Mouse (Mus musculus) heart, embryonic 16.5 days (tissue): ENCODE measurements around the gene Bok. TPM values are rescaled to one million over a fixed set of nuclear protein-coding genes. Genes with fewer than 3 reads are reported as not detected.
A peak's percentile ranks its signal among the peaks of the same experiment; 100 is the strongest.
"Not testable (repeated sequence)": the region's sequence is repeated elsewhere in the genome, so short reads cannot be mapped to it uniquely, and the experiment has no call there.

ENCODE experiments used
- ATAC-seq: fragments of 200-750 bp; cut with Nextera tagmentation; replicated peaks from 2 replicates; pipeline ENCODE4 v1.8.0; 2017; ENCODE audit warnings: moderate number of reproducible peaks; ENCODE audit not compliant: insufficient read depth, low FRiP score; ENCODE audit errors: extremely low read depth
- H3K27ac ChIP-seq: fragments of 300-500 bp; sonication (generic); 2 replicates; pipeline ENCODE4 v1.5.1; 2014; ENCODE audit warnings: mild to moderate bottlenecking, low read length, control low read depth, moderate library complexity
- H3K27me3 ChIP-seq: fragments of 300-500 bp; sonication (generic); 2 replicates; pipeline ENCODE4 v1.6.1; 2014; ENCODE audit warnings: low read length, mixed read lengths; ENCODE audit not compliant: control insufficient read depth, insufficient read depth
- H3K36me3 ChIP-seq: fragments of 300-500 bp; sonication (generic); 2 replicates; pipeline ENCODE4 v1.6.1; 2014; ENCODE audit not compliant: control insufficient read depth, insufficient read depth
- H3K4me1 ChIP-seq: fragments of 300-500 bp; sonication (generic); 2 replicates; pipeline ENCODE4 v1.6.1; 2014; ENCODE audit warnings: low read length, mixed read lengths; ENCODE audit not compliant: control insufficient read depth, insufficient read depth
- H3K4me2 ChIP-seq: fragments of 300-500 bp; sonication (generic); 2 replicates; pipeline ENCODE4 v1.6.1; 2014; ENCODE audit warnings: low read depth, mild to moderate bottlenecking, control low read depth, low read length
- H3K4me3 ChIP-seq: fragments of 300-500 bp; sonication (generic); 2 replicates; pipeline ENCODE4 v1.5.1; 2014; ENCODE audit warnings: mild to moderate bottlenecking, control low read depth, low read length
- H3K9ac ChIP-seq: fragments of 300-500 bp; sonication (generic); 2 replicates; pipeline ENCODE4 v1.6.1; 2014; ENCODE audit warnings: low read length, control low read depth
- H3K9me3 ChIP-seq: fragments of 300-500 bp; sonication (generic); replicated peaks from 2 replicates; pipeline ENCODE4 v1.6.1; 2016; ENCODE audit warnings: low read length; ENCODE audit not compliant: control insufficient read depth
- WGBS: fragments of 180-500 bp; shearing (Covaris S2); extraction: QIAGEN DNeasy Blood & Tissue Kit; methylation state at CpG from one replicate; pipeline ENCODE4 v1.1.7; 2014; 5-methylcytosine and 5-hydroxymethylcytosine counted together
- polyA plus RNA-seq: library from polyadenylated mRNA; unstranded; fragments of >200 nt; fragmentation: Nextera tagmentation; extraction: Ambion mirVana; gene quantifications from 2 replicates; pipeline ENCODE4 v1.2.1, GENCODE M21; 2015

Gene Bok
- polyA plus RNA-seq, 1 experiment from 2014 or later = 41.4 TPM

DNA sequence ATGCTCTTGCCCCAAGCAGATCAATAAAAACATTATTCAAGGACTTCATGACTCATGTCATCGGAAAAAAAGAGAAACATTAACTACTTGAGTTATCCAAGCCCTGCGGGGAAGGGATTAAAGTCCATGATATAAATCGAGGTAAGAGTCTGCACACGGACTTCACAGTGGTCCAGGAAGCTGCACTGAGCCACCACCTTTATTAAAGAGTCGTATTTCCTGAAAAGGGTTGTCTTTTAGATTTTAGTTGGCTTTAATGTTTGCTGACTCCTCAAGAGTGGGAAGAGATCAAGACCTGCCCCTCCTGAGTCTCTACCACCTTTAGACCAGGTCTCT is 28.5 kb upstream of the Bok start:
- H3K9ac ChIP-seq = no peak overlapping the region
- H3K36me3 ChIP-seq = no peaks in the 10 kb centered on the region
- H3K4me1 ChIP-seq = no peaks in the 10 kb centered on the region
- H3K27ac ChIP-seq = no peak overlapping the region
- ATAC-seq = no peak
- no peak overlapping the region for H3K4me3 ChIP-seq
- no peaks in the 10 kb centered on the region for H3K27me3 ChIP-seq
- H3K9me3 ChIP-seq = peaks cover 12% of the 10 kb centered on the region; the same call in 1 of the 2 replicates
- 76% methylated on average over 5 of the region's 5 CpGs for WGBS
- no peak overlapping the region for H3K4me2 ChIP-seq

- H3K4me1 ChIP-seq, H3K36me3 ChIP-seq, ATAC-seq, H3K4me2 ChIP-seq, H3K4me3 ChIP-seq, H3K27ac ChIP-seq, H3K9ac ChIP-seq, H3K27me3 ChIP-seq: not testable (repeated sequence)
- peaks cover 13% of the 10 kb centered on the region; the same call in 1 of the 2 replicates for H3K9me3 ChIP-seq
Observed at GRCm38 (mm10) chr1:93658559-93658958, 26.9 kb upstream of the Bok start, which contains the start of gene Stk25. TSS of gene Stk25 (minus strand) at chr1:93658659.

GRCm38 (mm10) chr1:93667760-93668400 is 17.6 kb upstream of the Bok start:
- H3K9me3 ChIP-seq = no peaks in the 10 kb centered on the region
- WGBS = 11% methylated on average over 13 of the region's 13 CpGs
- no peaks in the 10 kb centered on the region for H3K27me3 ChIP-seq
- ATAC-seq = no peak; the same call in none of the 2 replicates
- no peak overlapping the region; the same call in 1 of the 2 replicates for H3K9ac ChIP-seq
- 0 out of 2 replicates have a peak overlapping the region, but pooled peaks have one; percentile 14 for H3K4me2 ChIP-seq
- no peaks in the 10 kb centered on the region for H3K36me3 ChIP-seq
- H3K4me3 ChIP-seq = no peak overlapping the region
- H3K4me1 ChIP-seq = peaks cover 11% of the 10 kb centered on the region
- peak overlapping the region; percentile 72 for H3K27ac ChIP-seq

GRCm38 (mm10) chr1:93668791-93669548 is 16.5 kb upstream of the Bok start:
- WGBS = 8% methylated on average over 17 of the region's 17 CpGs
- peak; percentile 85 for ATAC-seq

GRCm38 (mm10) chr1:93669941-93670340 is 15.5 kb upstream of the Bok start:
- H3K9ac ChIP-seq = no peak overlapping the region
- no peak overlapping the region for H3K27ac ChIP-seq
- H3K4me3 ChIP-seq = no peak overlapping the region
- H3K4me1 ChIP-seq = peaks cover 11% of the 10 kb centered on the region
- no peaks in the 10 kb centered on the region for H3K27me3 ChIP-seq
- H3K4me2 ChIP-seq = no peak overlapping the region
- H3K9me3 ChIP-seq = no peaks in the 10 kb centered on the region
- ATAC-seq = no peak
- H3K36me3 ChIP-seq = no peaks in the 10 kb centered on the region

More at GRCm38 (mm10) chr1:93668791-93669548, 16.5 kb upstream of the Bok start:
- Histone ChIP-seq H3K9me3 (no peaks in the 10 kb centered on the region), H3K27me3 (no peaks in the 10 kb centered on the region), H3K36me3 (no peaks in the 10 kb centered on the region), H3K4me3 (peak overlapping the region; percentile 55), H3K4me1 (peaks cover 11% of the 10 kb centered on the region), H3K9ac (peak overlapping the region; percentile 65), H3K4me2 (peak overlapping the region; percentile 69), H3K27ac (peak overlapping the region; percentile 72)

- ATAC-seq = no peak
- Histone ChIP-seq H3K27me3 (no peaks in the 10 kb centered on the region), H3K4me3 (no peak overlapping the region), H3K9me3 (no peaks in the 10 kb centered on the region), H3K4me2 (no peak overlapping the region), H3K4me1 (peaks cover 11% of the 10 kb centered on the region), H3K27ac (no peak overlapping the region), H3K36me3 (no peaks in the 10 kb centered on the region), H3K9ac (no peak overlapping the region)
- WGBS = 87% methylated on average over 5 of the region's 5 CpGs
Observed at GRCm38 (mm10) chr1:93672682-93673081, 12.8 kb upstream of the Bok start.

GRCm38 (mm10) chr1:93678386-93678785 is 7.1 kb upstream of the Bok start:
- WGBS = 43% methylated on average over 2 of the region's 2 CpGs
- ATAC-seq = peak; percentile 58; the same call in 1 of the 2 replicates
- H3K36me3 ChIP-seq = no peaks in the 10 kb centered on the region
- H3K9me3 ChIP-seq = no peaks in the 10 kb centered on the region
- H3K27ac ChIP-seq = no peak overlapping the region
- H3K4me3 ChIP-seq = no peak overlapping the region
- no peaks in the 10 kb centered on the region for H3K27me3 ChIP-seq
- H3K4me1 ChIP-seq = 0 out of 2 replicates have a peak, but pooled peaks cover 4% of the 10 kb centered on the region
- H3K9ac ChIP-seq = no peak overlapping the region
- no peak overlapping the region for H3K4me2 ChIP-seq

GRCm38 (mm10) chr1:93679889-93680568 is 5.4 kb upstream of the Bok start:
- ATAC-seq = peak; percentile 83
- Histone ChIP-seq H3K27ac (peak overlapping the region; percentile 59), H3K4me3 (no peak overlapping the region), H3K27me3 (no peaks in the 10 kb centered on the region), H3K36me3 (no peaks in the 10 kb centered on the region), H3K9me3 (no peaks in the 10 kb centered on the region), H3K4me2 (no peak overlapping the region), H3K4me1 (0 out of 2 replicates have a peak, but pooled peaks cover 4% of the 10 kb centered on the region), H3K9ac (no peak overlapping the region; the same call in 1 of the 2 replicates)
- WGBS = 45% methylated on average over 7 of the region's 7 CpGs
